Mouse (Mus musculus): ENCODE measurements around the gene Ppp4r3b. TPM values are rescaled to one million over a fixed set of nuclear protein-coding genes. Genes with fewer than 3 reads are reported as not detected.

Gene Ppp4r3b
- polyA plus RNA-seq, 1 experiment from 2014 or later = 73.3 TPM

DNA sequence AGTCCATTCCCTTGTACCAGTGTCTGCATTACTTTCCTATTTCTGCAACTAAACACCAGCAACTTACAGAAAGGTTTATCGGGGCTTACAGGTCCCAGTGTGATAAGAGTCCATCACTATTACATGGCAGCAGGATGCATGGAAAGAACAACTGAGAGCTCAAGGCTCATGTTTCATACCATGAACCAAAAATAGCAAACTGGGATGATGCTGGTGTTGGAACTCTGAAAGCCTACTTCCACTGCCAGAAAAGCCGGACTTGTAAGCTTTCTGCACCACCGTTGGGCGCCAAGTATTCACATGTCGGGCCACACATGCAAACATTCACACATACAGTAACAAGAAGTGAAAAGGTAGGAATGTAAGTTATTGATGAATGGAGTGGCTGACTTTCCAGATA is 9.1 kb downstream of the Ppp4r3b start:
- Histone ChIP-seq H3K9ac (no peak overlapping the region), H3K27ac (no peak overlapping the region), H3K4me2 (no peak overlapping the region), H3K27me3 (replicated peaks) (no peaks in the 10 kb centered on the region), H3K4me3 (no peak overlapping the region), H3K4me1 (no peaks in the 10 kb centered on the region; the same call in 1 of the 2 replicates), H3K36me3 (replicated peaks) (peaks cover 17% of the 10 kb centered on the region), H3K9me3 (no peaks in the 10 kb centered on the region)
- no peak for ATAC-seq (replicated peaks)
- WGBS = 94% methylated on average over 5 of the region's 5 CpGs

DNA sequence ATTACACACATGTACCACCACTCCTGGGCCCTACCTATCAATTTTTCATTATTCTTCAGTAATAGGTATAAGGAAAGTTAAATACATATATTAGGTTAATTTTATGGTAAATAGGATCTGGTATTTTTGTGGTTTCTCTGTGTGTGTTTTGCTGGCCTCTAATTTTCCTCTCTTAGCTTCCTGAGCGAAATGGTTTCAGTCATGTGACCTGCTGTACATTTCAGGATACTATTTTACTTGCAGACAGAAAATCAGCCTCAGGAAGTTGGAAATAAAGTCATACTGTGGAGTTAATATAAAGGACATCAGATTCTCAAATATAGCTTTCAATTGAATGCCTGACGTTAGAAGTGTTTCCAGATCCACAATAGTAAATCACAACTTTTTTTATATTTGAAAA is 16.3 kb downstream of the Ppp4r3b start:
- WGBS = 92% methylated on average over 2 of the region's 2 CpGs
- no peak overlapping the region for H3K27ac ChIP-seq
- no peak overlapping the region for H3K4me2 ChIP-seq
- ATAC-seq (replicated peaks) = no peak
- no peak overlapping the region for H3K9ac ChIP-seq
- H3K27me3 ChIP-seq (replicated peaks) = no peaks in the 10 kb centered on the region
- H3K4me1 ChIP-seq = no peaks in the 10 kb centered on the region
- no peaks in the 10 kb centered on the region for H3K9me3 ChIP-seq
- peaks cover 18% of the 10 kb centered on the region; the same call in 1 of the 2 replicates for H3K36me3 ChIP-seq (replicated peaks)
- no peak overlapping the region for H3K4me3 ChIP-seq

DNA sequence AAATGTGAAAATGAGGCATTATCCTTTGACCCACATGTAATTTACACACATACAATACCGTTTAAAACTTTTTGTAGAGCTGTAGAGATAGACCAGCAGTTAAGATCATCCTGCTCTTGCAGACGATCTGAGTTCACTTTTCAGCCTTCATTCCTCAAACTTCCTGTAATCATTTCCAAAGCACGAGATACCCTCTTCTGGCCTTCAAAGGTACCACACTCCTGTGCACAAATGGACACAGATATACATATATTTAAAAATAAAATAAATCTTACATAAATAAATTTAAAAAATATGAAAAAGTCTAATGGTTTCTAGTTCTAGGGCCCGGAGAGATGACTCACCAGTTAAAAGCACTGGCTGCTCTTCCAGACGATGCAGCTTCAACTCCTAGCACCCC is 31.0 kb downstream of the Ppp4r3b start:
- no peaks in the 10 kb centered on the region for H3K4me1 ChIP-seq
- 87% methylated on average over 5 of the region's 5 CpGs for WGBS
- no peak overlapping the region for H3K27ac ChIP-seq
- no peaks in the 10 kb centered on the region for H3K9me3 ChIP-seq
- H3K36me3 ChIP-seq (replicated peaks) = peaks cover 13% of the 10 kb centered on the region
- no peak for ATAC-seq (replicated peaks)
- H3K4me2 ChIP-seq = no peak overlapping the region
- no peaks in the 10 kb centered on the region for H3K27me3 ChIP-seq (replicated peaks)
- no peak overlapping the region for H3K9ac ChIP-seq
- H3K4me3 ChIP-seq = no peak overlapping the region

DNA sequence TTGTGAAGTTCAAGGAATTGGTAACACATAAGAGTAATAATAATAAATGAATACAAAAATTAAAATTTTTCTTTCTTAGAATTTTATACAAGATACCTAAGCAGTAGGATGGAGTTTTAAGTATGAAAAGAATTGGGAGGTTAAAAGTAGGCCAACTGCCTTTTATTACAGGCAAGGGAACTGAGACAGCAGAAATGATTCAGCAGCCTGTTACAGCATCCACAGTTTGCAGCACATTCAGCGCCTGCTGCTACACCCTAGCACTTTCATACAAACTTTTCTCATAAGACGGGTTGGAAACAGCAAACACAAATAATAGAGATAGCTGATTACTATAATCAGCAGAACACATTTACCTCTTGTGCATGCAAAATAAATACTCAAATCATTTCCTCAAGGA is 37.1 kb downstream of the Ppp4r3b start:
- WGBS = 92% methylated on average over 2 of the region's 2 CpGs
- Histone ChIP-seq H3K4me1 (no peaks in the 10 kb centered on the region), H3K4me2 (no peak overlapping the region), H3K27me3 (replicated peaks) (no peaks in the 10 kb centered on the region), H3K9ac (no peak overlapping the region), H3K36me3 (replicated peaks) (peaks cover 19% of the 10 kb centered on the region; the same call in 1 of the 2 replicates), H3K4me3 (no peak overlapping the region), H3K27ac (no peak overlapping the region), H3K9me3 (no peaks in the 10 kb centered on the region)
- no peak for ATAC-seq (replicated peaks)

DNA sequence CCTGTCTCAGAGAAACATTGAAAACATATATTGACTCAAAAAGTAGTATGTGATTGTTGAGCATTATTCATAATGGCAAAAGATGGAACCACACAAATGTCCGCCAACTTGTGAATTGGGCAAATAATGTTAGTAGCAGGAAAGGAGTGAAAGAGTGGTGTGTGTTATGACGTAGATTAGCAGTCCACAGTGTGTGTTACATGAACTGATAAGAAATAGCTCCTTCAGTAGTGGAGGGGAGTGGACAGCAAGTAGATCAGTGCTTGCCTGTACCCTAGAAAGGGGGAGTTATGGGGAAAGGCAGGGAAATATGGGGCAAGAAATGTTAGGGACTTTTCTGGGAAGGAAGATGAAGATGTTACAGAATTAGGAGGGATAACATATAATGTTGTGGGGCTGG is 43.5 kb downstream of the Ppp4r3b start:
- no peak overlapping the region for H3K27ac ChIP-seq
- no peaks in the 10 kb centered on the region for H3K4me1 ChIP-seq
- H3K36me3 ChIP-seq (replicated peaks) = peaks cover 44% of the 10 kb centered on the region
- 97% methylated on average over 2 of the region's 2 CpGs for WGBS
- H3K4me3 ChIP-seq = no peak overlapping the region
- H3K4me2 ChIP-seq = no peak overlapping the region
- H3K9ac ChIP-seq = no peak overlapping the region
- no peak for ATAC-seq (replicated peaks)
- no peaks in the 10 kb centered on the region for H3K9me3 ChIP-seq
- H3K27me3 ChIP-seq (replicated peaks) = no peaks in the 10 kb centered on the region

DNA sequence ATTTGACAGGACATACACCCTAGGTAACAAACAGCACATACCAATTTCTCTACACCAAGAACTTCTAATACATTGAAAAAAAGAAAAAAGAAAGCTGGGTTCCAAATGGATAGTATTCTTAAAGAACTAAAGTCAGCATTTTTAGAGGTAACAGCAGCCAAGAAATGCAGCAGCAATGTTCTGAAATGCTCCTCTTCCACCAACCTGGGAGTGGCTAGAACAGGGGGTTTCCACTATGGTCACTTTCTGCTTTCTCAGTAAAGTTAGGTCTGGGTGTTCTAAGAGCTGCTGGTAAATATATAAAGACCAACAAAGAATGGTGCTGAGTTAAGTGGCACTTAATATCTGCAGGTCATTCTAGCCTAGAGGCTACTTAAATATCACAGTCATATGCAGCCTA is 46.4 kb downstream of the Ppp4r3b start:
- no peak for ATAC-seq (replicated peaks)
- H3K36me3 ChIP-seq (replicated peaks) = peaks cover 51% of the 10 kb centered on the region

DNA sequence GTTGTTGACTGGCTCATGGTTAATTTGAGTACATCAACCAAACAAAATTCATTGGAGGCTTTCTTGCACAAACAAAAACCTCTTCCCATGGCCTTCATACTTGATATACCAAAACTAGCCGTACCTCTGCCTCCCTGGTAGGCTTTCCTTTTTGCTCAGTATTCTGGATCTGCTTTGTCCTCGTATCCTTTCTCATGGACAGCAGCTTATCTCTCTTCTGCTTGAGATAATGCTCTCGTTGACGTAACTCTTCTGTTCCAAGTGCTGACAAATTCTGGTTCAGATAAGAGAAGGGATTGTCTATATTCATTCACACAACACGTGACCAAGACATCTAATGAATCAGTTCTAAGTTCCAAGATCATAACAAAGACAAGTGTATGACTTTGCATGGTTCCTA is 49.6 kb downstream of the Ppp4r3b start:
- Histone ChIP-seq H3K4me1 (no peaks in the 10 kb centered on the region), H3K9me3 (no peaks in the 10 kb centered on the region), H3K27ac (no peak overlapping the region), H3K27me3 (replicated peaks) (no peaks in the 10 kb centered on the region), H3K9ac (no peak overlapping the region), H3K4me2 (no peak overlapping the region), H3K4me3 (no peak overlapping the region), H3K36me3 (replicated peaks) (peaks cover 41% of the 10 kb centered on the region)
- ATAC-seq (replicated peaks) = no peak
- 96% methylated on average over 5 of the region's 5 CpGs for WGBS

More for the DNA sequence above, 46.4 kb downstream of the Ppp4r3b start:
- Histone ChIP-seq H3K27me3 (replicated peaks) (no peaks in the 10 kb centered on the region), H3K27ac (no peak overlapping the region), H3K9ac (no peak overlapping the region), H3K4me2 (no peak overlapping the region), H3K9me3 (no peaks in the 10 kb centered on the region), H3K4me3 (no peak overlapping the region), H3K4me1 (no peaks in the 10 kb centered on the region)

DNA sequence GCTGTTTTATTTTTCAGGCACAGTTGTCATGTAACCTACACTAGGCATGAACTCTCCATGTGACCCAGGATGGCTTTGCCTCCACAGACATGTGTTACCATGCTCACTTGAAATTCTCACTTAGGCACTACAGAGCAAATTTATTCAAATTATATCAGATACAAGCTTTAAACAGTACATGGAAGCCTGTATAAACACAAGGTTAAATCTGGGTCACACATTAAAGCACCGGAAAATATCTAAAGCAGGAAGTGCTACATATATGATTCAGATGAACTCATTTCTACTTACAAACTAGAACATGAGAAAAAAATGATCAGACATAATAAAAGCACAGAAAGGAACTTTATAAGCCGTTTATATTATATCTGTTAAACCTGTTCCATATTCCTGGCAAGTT is 52.1 kb downstream of the Ppp4r3b start:
- Histone ChIP-seq H3K9me3 (no peaks in the 10 kb centered on the region), H3K36me3 (replicated peaks) (peaks cover 37% of the 10 kb centered on the region), H3K4me2 (no peak overlapping the region), H3K9ac (no peak overlapping the region), H3K27ac (no peak overlapping the region), H3K4me1 (no peaks in the 10 kb centered on the region), H3K27me3 (replicated peaks) (no peaks in the 10 kb centered on the region), H3K4me3 (no peak overlapping the region)
- no peak for ATAC-seq (replicated peaks)
- WGBS = 95% methylated on average over 2 of the region's 2 CpGs

DNA sequence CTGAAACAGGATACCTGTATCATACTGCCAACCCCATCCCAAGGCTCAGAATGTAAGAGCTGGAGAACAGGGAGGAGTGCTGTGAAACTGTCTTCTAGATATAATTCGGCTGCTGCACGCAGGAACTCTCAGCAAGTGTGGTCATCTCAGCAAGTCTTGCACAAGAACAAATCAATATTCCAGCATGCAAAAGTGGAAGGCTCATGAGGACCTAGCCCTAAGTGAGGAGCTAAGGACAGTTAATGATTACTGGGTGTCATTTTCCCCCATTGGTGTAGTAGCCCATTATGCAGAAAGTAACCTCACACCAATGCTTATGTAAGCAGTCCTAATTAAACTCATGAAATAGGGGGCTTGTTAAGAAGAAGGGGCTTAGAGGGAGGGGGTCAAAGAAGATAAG is 56.3 kb downstream of the Ppp4r3b start:
- ATAC-seq (replicated peaks) = no peak

DNA sequence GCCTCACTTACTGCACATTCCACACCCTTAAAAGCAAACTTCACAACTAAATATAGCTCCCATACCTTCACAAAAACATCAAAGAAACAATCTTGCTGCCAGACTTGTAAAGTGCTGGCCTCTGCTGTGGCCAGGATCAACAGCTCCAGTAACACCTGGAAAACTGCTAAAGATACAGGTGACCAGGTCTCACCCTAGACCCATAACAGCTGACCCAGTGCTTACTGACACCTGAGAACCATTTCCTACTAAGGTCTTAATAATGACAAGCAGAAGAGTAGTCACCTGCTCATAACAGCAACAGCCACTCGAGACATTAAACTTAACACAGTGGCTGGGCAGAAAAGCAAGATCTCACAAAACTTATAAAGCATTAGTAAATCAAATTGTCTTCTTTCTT is 60.9 kb downstream of the Ppp4r3b start:
- no peaks in the 10 kb centered on the region for H3K9me3 ChIP-seq
- 91% methylated on average over 1 of the region's 1 CpGs for WGBS

More for the DNA sequence above, 56.3 kb downstream of the Ppp4r3b start:
- Histone ChIP-seq H3K27ac (no peak overlapping the region), H3K4me3 (no peak overlapping the region), H3K9me3 (no peaks in the 10 kb centered on the region), H3K4me2 (no peak overlapping the region), H3K4me1 (no peaks in the 10 kb centered on the region), H3K27me3 (replicated peaks) (no peaks in the 10 kb centered on the region), H3K36me3 (replicated peaks) (peaks cover 10% of the 10 kb centered on the region; the same call in 1 of the 2 replicates), H3K9ac (no peak overlapping the region)
- 93% methylated on average over 2 of the region's 2 CpGs for WGBS

DNA sequence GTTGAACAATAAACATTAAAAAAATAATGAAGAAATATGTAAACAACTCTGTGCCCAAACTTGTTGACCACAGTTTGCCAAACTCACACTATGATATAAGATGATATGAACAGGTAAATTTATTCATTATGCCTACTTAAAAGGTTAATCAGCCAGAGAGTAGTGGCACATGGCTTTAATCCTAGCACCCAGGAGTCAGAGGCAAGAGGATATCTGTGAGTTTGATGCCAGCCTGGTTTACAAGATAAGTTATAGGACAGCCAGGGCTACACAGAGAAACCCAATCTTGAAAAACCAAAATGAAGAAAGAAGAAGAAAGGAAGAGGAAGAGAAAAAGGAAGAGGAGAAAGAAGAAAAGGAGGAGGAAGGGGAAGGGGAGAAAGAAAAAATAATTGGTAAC is 64.7 kb downstream of the Ppp4r3b start:
- Histone ChIP-seq H3K27me3 (replicated peaks) (no peaks in the 10 kb centered on the region), H3K9me3 (no peaks in the 10 kb centered on the region)
- no peak for ATAC-seq (replicated peaks)

More for the DNA sequence above, 60.9 kb downstream of the Ppp4r3b start:
- Histone ChIP-seq H3K27ac (no peak overlapping the region), H3K4me2 (no peak overlapping the region), H3K4me3 (no peak overlapping the region), H3K36me3 (replicated peaks) (peaks cover 8% of the 10 kb centered on the region; the same call in 1 of the 2 replicates), H3K27me3 (replicated peaks) (no peaks in the 10 kb centered on the region), H3K4me1 (no peaks in the 10 kb centered on the region), H3K9ac (no peak overlapping the region)
- no peak for ATAC-seq (replicated peaks)

DNA sequence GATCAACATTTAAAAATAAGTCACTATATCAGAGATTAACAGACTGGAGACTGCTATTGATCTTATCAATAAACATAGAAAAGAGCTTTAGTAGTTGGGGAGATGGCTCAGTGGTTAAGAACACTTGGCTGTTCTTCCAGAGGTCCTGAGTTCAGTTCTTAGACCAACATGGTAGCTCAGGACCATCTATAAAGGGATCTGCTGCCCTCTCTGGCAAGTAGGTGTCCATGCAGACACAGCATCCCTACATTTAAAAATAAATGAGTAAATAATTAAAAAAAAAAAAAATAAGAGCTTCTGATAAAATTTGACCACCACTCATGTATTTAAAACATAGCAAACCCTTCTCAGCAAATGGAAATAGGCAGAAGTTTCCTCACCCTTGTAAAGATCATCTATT is 65.4 kb downstream of the Ppp4r3b start:
- Histone ChIP-seq H3K4me3 (no peak overlapping the region), H3K27ac (no peak overlapping the region), H3K9me3 (no peaks in the 10 kb centered on the region), H3K9ac (no peak overlapping the region), H3K27me3 (replicated peaks) (no peaks in the 10 kb centered on the region), H3K4me1 (no peaks in the 10 kb centered on the region), H3K36me3 (replicated peaks) (peaks cover 9% of the 10 kb centered on the region), H3K4me2 (no peak overlapping the region)
- no peak for ATAC-seq (replicated peaks)

More for the DNA sequence above, 64.7 kb downstream of the Ppp4r3b start:
- no peaks in the 10 kb centered on the region for H3K4me1 ChIP-seq
- H3K4me2 ChIP-seq = no peak overlapping the region
- H3K9ac ChIP-seq = no peak overlapping the region
- H3K4me3 ChIP-seq = no peak overlapping the region
- no peak overlapping the region for H3K27ac ChIP-seq
- H3K36me3 ChIP-seq (replicated peaks) = peaks cover 3% of the 10 kb centered on the region

DNA sequence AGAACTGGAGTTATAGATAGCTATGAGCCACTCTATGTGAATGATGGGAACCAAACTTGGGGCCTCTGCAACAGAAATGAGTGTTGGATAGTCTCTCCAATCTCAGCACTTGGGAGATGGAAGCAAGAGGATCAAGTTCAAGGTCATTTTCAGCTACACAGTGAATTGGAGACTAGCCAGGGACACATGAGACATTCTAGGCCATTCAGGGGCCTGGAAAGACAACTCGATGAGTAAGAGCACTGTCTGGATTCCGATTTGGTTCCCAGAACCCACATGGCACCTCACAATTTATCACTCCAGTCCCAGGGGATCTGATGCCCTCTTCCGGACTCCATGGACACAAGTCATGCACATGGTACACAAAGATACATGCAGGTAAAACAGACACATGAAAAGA is 65.9 kb downstream of the Ppp4r3b start:
- 89% methylated on average over 3 of the region's 3 CpGs for WGBS

More for the DNA sequence above, 65.9 kb downstream of the Ppp4r3b start:
- no peaks in the 10 kb centered on the region for H3K27me3 ChIP-seq (replicated peaks)
- no peak overlapping the region for H3K9ac ChIP-seq
- H3K4me2 ChIP-seq = no peak overlapping the region
- no peak for ATAC-seq (replicated peaks)
- H3K4me3 ChIP-seq = no peak overlapping the region
- H3K9me3 ChIP-seq = no peaks in the 10 kb centered on the region
- 0 out of 2 replicates have a peak, but pooled peaks cover 2% of the 10 kb centered on the region for H3K4me1 ChIP-seq
- peaks cover 12% of the 10 kb centered on the region for H3K36me3 ChIP-seq (replicated peaks)
- H3K27ac ChIP-seq = no peak overlapping the region

Measured in midbrain, embryonic 15.5 days (tissue).